Mouse (Mus musculus): ENCODE measurements at regions not wholly inside any gene's neighbourhood (a gene's known extent, or its start where the extent isn't known, plus 50 kb on each side); places are given as distances from the start of the nearest gene placed in this dataset.

DNA sequence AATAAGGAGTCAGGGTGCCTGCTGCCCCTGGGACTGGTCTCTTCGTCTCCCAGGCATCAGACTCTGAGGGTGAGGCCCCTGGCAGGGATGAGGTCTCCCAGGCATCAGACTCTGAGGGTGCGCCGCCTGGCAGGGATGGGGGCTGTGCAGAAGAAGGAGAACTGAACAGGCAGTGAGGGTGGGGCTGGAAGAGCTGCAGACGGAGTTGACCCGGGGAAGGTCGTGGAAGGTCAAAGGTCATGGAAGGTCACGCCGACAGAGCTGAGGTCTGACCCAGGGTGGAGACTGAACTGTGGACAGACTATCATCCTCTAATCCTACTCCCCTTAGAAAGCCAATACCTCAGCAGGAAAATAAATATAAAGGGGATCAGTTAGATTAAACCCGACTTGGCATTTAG lies 50.6 kb upstream of the Grik3 start:
- no peak for DNase-seq

DNA sequence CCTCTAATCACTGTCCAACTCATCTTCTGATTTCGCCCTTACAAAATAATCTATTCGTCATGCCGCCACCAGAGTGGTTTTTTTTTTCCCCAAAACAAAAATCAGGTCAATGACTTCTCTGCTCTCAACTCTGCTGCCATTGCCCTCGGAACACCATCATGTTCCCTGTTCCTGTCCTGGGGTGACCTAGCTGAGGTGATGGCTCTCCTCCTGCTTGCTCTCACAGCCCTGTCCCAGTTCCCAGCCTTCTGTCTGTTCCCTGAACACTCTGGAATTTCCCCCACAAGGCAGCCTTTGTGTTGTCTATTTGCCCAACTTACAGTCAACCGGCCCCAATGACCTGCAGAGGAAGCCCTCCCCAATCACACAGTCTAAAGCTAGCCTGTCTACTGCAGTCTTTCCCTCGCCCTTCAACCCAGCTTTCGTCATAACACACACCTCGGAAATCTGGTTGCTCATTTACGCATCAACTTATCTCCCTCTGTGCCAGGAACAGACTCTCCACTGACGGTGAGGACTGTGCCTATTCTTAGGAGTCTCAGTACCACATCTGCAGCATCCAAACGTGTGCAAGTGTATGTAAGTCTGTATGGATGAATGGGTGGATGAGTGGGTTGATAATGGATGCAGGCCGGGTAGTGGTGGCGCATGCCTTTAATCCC lies 53.2 kb upstream of the Grik3 start:
- no peak for DNase-seq

- DNase-seq: no peak
Observed at GRCm38 (mm10) chr4:125433511-125433910, 57.0 kb upstream of the Grik3 start.

DNA sequence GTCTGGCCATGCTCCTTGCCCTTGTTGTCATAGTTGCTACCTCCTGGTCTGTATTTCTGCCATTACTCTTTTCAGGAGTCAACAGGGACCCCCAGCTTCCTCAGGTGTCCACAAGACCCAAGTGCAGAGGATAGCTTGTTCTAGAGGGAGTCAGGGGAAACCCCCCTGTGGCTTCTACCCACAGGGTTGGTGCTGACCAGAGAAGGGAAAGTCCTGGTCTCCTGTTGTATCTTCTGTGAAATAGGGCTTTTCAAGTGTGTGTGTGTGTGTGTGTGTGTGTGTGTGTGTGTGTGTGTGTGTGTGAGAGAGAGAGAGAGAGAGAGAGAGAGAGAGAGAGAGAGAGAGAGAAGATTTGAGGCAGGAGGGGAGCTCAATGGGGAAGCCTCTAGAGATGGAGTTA lies 58.9 kb upstream of the Grik3 start:
- DNase-seq: no peak

GRCm38 (mm10) chr4:125430845-125431244 lies 59.7 kb upstream of the Grik3 start:
- DNase-seq: no peak

DNA sequence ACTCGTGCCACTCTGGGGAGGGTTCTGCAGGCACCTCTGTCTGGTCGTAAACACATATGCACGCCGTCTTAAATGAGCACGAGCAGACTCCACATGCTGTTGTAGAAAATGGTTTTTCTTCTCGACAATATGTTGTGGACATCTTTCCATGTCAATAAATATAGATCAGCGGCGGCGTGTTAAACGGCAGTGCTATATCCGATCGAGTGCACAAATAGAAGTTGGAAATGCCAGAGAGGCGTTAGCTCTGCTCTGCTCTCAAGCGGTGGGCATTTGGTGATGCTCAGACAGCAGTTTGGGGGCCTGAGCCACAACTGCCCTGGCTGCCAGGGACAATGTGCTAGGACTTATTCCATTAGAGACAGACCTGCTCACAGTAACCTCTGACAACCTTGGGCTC lies 61.8 kb upstream of the Grik3 start:
- peak; percentile 31 for DNase-seq

- no peak for DNase-seq
Observed at GRCm38 (mm10) chr4:125420561-125421241, 69.8 kb upstream of the Grik3 start.

GRCm38 (mm10) chr4:125419491-125420255 lies 70.8 kb upstream of the Grik3 start:
- no peak for DNase-seq

DNA sequence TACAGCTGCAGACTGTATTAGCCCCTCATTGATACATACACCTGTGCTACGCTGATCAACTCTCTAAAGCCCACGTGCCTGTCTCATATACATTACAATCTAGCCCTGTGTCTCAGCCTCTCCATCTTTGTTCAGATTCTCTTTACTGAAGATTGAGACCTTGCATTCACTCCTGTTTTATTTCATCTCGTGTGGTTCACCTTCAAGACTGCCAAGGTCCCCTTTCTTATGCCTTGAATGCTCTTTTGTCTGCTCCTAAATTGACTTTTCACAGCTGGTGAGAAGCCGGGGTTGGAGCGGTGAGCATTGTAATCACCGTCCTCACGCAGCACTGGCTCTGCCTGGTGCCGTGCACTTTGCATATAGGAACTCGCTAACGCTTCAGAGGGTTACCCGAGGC lies 75.2 kb upstream of the Grik3 start:
- no peak for DNase-seq

DNA sequence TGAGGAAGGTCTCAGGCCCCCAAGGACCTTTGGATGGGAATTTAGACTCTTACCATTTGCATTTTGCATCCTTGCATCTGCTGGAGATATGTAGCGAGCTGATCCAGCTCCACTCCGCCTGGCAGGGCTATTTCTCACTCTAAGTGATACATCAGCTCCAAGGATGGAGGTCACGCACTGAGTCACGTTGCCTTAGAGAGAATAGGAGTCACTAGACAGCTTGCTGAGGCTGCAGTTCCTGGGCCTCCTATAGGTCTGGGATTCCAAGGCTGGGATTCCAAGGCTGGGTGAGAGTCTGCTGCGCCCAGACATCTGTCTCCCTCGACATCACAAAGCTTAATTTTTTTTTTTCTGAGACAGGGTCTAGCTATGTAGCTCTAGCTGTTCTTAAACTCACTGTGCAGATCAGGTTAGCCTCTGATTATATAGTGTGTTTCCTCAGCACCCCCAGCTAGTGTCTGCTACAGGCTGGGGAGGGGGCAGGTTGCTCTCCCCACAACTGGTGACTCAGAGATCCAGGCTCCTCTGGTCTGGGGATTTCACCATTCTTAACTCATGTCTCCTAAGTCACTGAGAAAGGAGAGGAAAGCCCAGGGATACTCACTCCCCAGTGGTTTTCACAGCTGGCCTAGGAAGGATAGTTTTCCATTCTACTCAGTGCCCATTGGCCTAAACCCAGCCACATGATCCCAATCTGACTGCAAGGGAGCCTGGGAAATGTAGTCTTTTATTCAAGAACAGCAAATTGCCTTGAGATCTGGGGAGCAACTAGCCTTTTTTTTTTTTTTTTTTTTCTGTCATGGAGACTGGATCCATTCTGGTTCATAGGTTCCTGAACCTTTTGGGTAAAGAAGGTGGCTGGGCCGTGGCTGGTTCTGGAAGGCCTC lies 76.4 kb upstream of the Grik3 start:
- DNase-seq: no peak

GRCm38 (mm10) chr4:125410736-125411441 lies 79.6 kb upstream of the Grik3 start:
- DNase-seq: no peak

GRCm38 (mm10) chr4:125399376-125400112 lies 91.0 kb upstream of the Grik3 start:
- DNase-seq: no peak

GRCm38 (mm10) chr4:125397007-125397461 lies 93.5 kb upstream of the Grik3 start:
- peak; percentile 83 for DNase-seq

GRCm38 (mm10) chr4:125391269-125391668 lies 99.2 kb upstream of the Grik3 start:
- DNase-seq: no peak

- DNase-seq: no peak
Observed at GRCm38 (mm10) chr4:125385811-125386210, 104.7 kb upstream of the Grik3 start.

DNA sequence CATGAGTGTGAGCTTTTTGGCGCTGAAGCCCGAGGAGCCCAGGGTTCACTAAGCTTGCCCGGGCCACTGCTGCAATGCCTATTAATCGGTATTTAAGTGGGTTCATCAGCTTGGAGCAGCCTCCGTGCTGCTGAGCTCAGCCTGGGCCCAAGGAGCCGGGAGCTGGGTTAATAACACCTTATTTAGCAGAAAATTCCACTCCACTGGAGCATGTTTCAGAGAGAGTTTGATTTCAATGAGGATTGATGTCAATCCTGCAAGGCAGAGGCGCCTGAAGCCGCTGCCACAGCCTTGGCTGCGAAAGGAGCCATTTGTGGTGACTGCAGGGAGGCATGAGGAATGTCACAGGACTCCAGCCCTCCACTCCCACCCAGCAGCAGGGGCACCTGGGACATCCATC lies 126.5 kb upstream of the Grik3 start:
- no peak for DNase-seq

DNA sequence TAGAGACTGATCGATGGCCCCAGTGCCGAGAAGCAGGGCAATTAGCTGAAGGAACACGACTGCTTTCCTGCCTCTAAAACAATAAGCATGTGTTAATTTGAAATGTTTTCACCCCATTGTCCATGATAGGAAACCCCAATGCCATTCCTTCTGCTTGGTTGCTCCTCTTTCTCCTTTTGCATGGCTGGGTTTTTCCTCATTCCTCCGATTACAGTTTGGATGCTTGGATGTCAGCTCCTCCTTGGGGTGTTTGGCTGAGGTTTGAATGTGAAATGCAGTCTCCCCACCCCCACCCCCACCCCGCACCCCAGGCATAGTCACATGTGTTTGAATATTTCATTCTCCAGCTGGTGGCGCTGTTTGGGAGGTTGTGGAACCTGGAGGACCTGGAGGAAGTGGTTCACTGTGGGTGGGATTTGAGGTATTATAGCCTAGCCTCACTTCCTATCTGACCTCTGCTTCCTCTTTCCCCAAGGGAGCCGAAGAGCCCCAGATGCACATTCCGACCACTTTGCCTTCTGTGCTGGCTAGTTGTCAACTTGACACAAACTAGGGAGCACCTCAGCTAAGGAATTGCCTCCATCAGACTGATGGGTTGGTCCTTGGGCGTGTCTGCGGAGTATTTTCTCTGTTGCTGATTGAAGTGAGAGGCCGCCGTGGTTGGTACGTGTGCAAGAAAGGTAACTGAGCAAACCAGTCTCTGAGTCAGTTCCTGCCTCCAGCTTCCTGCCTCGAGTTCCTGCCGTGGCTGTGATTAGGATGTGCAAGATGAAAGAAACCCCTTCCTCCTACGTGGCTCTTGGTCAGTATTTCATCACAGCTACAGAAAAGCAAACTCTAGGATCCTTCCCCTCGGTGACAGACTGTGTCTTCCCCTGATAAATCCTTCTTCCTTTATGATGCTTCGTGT lies 128.6 kb upstream of the Grik3 start:
- no peak for DNase-seq

GRCm38 (mm10) chr4:125358356-125358755 lies 132.1 kb upstream of the Grik3 start:
- no peak for DNase-seq

DNA sequence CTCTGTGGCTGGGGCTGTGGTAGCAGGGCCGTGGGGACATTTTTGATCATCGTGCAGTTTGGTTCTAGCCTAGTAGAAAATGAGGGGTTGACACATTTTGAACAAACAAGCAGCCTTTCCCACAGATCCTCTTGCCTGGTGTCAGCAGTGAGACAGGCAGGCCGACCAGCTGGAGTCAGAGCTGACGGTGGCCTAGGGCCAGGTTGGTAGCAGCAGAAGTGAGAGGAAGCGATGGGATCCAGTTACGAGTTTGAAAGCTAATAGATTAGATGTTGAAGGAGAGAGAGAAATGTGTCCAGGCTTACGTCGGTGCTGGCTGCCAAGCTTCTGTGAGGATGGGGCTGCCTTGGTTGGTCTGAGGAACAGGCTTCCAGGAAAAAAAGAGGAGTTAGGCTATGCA lies 134.1 kb upstream of the Grik3 start:
- DNase-seq: no peak

- DNase-seq: no peak
Observed at GRCm38 (mm10) chr4:125354742-125355141, 135.8 kb upstream of the Grik3 start.

All from right cerebral cortex, postnatal 25 days (tissue).